Mouse (Mus musculus) small intestine, adult 2 months (tissue): ENCODE results near the gene Axin1.

Source experiments
- CTCF ChIP-seq: fragments of 200-500 bp; IDR thresholded peaks from 2 replicates; pipeline ENCODE4 v1.5.1; 2012; ENCODE audit warnings: low read depth, mild to moderate bottlenecking, control low read depth, inconsistent platforms, low read length, moderate library complexity, mixed read lengths; ENCODE audit not compliant: insufficient replicate concordance, insufficient read length; ENCODE audit errors: extremely low read depth
- POLR2A ChIP-seq: fragments of 200-500 bp; IDR thresholded peaks from 2 replicates; pipeline ENCODE4 v1.6.1; 2012; ENCODE audit warnings: low read depth, mild to moderate bottlenecking, control low read depth, inconsistent platforms, low read length, moderate library complexity

GRCm38 (mm10) chr17:26198892-26199291 is 60.4 kb downstream of the Axin1 start, which contains the start of gene Pdia2:
- no peak for TF ChIP-seq CTCF
- no peak for TF ChIP-seq POLR2A
